Mouse (Mus musculus): ENCODE measurements around the gene Hmx2.

The Hmx2 gene

DNA sequence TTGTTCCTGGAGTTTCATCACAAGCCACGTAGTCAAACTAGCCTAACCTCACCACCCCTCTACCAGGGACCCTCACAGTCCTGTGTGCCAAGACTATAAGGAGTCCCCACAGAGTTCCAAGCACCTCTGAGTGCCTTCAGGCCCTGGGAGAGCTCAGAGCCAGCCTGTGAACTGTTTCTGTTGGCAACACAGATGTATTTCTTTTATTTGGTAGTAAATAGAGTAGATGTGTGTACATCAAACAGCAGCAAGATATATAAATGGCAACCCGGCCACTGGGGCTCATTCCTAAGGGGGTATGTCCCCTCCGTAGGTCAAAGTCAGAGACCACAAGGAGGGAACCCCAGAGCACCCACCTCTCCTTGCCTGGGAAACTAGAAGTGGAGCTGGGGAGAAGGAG, at the start of gene Hmx2:
Gene Hmx2 (plus strand): TSS at position 301 of the 400 bp plus-strand sequence.
- no peak for DNase-seq (ENCODE audit: low spot score in 2 of 2)

DNA sequence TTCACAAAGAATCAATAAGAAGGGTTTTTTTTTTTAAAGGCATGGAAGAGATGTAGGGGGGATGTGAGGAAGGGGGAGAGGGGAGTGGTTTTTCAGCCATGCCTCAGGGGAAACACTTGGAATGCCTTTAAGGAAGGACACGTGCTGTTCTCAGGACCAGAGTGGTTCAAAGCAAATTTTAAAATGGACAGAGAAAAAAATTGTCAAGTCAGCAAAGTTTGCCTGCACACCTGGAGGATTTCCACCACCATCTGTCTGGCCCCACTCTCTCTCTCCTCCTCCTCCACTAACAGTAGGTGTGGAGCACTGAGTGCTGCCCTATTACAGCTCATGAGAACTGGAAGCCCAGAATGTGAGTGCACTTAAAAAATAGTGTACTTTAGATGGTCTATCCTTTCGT, 44.8 kb upstream of the Hmx2 start:
- no peak for DNase-seq (ENCODE audit: low spot score in 2 of 2)

- DNase-seq (ENCODE audit: low spot score in 2 of 2): peak; percentile 46 to 76
These were observed 8.6 kb upstream of the Hmx2 start for GRCm38 (mm10) chr7:131539979-131540378.

DNA sequence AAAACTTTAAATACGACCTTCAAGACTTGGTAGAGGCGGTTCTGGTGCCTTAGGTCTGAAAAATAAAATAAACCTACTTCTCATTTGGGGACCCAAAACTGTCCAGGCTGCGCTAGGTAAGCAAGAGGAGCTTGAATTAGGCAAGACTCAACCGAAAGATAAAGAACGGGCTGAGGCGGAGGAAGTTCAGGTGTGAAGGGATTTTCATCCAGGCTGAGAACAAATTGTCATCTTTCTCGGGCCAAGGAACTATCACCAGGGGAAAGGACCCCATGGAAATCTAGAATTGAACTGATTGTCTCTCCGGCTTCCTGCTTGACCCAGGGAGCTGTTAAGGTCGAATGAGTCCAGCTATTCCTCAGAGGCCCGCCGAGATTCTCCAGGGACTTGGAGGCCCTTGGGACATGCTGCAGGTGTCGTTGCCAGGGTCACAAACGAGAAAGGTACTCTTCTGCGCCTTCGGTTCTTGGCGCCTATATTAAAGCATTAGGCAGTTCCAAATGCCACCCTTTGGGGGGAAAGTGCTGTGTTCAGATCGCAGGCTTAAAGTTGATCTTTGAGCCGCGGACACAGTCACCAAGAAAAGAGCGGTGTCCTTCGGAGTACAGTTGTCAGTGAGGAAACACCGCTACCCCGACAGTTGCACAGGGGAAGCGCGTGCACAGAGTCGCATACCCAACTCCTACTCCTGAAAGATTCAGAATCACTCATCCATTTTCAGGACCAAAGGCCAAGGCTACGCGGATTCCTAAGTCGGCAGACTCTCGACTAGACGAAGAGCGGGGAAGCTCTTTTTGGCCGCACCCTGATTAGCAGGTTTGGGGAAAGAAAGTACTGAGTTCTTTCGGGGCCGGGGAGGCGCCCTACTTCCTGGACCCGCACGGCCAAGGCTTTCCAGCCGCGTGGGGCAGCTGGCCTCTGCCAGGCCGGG, 7.1 kb upstream of the Hmx2 start:
- no peak for DNase-seq (ENCODE audit: low spot score in 2 of 2)

DNA sequence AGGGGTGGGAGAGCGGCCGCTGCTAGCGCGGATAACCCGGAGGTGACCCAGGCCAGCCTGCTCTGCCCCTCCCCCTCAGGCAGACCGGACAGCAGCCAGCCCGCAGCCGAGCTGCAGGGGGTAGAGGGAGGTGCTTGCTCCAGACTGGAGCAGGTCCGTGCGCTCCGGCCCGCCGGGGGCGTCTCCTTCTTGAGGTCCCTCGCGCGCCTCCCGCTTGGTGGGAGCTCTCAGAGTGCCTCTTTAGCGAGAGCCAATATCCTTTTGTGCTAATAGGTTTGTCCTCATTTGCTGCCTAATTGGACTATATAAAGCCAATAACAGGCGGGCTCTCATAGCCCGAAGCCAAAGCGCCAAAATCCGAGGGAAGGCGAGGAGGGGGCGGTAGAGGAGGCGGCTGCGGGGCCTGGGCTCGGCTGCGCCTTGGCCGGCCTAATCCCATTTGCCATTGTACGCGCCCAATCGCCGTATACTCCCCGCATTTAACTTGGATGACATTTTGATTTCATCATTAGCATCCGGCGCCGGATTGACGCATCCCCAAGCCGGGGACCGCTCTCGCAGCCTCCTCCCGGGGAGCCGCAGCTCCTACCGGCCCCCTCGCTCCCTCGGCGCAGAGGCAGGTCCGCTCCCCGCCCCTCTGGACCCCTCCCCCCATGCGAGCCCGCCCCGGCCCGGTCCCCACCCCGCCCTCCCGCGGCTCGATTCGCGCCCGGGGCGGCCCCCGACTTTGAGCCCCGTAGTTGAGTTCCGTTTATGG, 6.3 kb upstream of the Hmx2 start, which contains the start of gene Hmx3:
Gene Hmx3 (plus strand): TSS at position 753 of the 757 bp plus-strand sequence.
- no peak for DNase-seq (ENCODE audit: low spot score in 2 of 2)

DNA sequence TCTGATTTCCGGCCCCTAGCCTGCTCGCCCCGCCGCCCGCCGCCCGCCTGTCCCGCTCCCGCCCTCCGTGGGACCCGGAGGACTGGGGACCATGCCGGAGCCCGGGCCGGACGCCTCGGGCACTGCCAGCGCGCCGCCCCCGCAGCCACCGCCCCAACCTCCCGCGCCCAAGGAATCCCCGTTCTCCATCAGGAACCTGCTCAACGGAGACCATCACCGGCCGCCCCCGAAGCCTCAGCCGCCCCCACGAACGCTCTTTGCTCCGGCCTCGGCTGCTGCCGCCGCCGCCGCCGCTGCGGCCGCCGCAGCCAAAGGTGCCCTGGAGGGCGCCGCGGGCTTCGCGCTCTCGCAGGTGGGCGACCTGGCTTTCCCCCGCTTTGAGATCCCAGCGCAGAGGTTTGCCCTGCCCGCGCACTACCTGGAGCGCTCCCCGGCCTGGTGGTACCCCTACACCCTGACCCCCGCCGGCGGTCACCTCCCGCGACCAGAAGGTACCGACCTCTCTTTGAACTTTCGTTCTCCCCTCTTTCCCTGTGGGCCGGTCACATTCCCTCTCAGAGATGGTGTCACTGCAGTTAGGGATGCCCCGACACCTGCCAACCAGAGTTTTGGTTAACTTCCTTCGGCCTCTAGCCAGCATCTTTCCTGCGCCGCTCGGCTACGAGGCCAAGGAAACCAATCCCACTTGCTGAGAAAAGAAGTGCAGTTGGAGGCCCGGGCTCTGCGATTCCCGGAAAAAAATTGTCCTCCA, 5.5 kb upstream of the Hmx2 start:
- DNase-seq (ENCODE audit: low spot score in 2 of 2): no peak

- no peak for DNase-seq (ENCODE audit: low spot score in 2 of 2)
These were observed 4.7 kb upstream of the Hmx2 start for GRCm38 (mm10) chr7:131543623-131544481.

DNA sequence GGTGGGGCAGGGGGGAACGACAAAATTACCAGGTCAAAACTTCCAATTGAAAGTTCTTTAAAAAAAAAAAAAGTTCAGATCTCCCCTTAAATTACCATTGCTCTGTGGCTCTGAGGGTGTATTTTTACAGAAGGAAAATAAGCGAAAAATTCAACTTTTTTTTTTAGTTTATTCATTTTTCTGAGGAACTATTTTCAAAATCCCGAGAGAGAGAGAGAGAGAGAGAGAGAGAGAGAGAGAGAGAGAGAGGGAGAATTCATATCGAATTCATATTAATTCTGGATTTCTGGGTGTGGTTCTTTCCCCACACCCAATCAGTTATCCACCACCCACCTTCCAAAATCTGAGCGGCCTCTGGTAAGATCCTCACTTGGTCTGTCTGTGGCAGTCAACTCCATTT, 3.7 kb upstream of the Hmx2 start:
- DNase-seq (ENCODE audit: low spot score in 2 of 2): no peak

DNA sequence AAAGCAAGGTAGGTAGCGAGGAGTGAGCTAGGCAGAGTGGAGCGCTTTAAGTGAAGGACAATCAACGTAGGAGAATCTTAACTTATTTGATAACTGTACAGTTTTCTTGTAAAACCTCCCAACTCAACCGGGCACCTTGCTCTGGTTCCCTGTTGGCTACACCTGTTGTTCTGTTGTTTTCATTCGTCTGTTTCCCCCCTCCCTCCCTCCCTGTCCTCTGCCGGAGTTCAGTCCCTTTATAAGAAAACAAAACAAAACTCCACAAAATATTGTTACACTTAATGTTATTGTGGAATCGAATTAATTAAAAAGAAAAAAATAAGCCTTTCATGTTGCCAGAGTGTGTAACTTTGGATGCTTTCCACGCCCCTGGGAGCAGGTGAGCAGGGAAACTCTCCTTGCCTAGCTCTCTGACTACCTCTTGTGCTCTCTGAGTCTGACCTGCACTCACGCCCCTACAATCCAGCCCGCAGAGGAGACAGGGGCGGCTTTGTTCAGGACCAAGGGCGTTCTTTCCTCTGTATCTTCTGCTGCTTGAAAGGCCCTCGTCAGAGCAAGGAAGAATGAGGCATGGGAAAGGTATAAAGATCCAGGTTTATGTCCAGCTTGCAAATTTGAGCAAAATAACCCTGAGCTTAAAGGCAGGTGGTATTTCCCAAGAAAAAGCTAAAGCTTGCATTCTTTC, 2.7 kb upstream of the Hmx2 start:
- no peak for DNase-seq (ENCODE audit: low spot score in 2 of 2)

- DNase-seq (ENCODE audit: low spot score in 2 of 2): no peak
These were observed 2.1 kb upstream of the Hmx2 start for GRCm38 (mm10) chr7:131546423-131546822.

- no peak for DNase-seq (ENCODE audit: low spot score in 2 of 2)
These were observed 1.1 kb upstream of the Hmx2 start for GRCm38 (mm10) chr7:131547481-131547880.

GRCm38 (mm10) chr7:131551471-131551870, 2.9 kb downstream of the Hmx2 start:
- DNase-seq (ENCODE audit: low spot score in 2 of 2): no peak

- DNase-seq (ENCODE audit: low spot score in 2 of 2): no peak
These were observed 3.6 kb downstream of the Hmx2 start for GRCm38 (mm10) chr7:131551931-131552741.

- no peak for DNase-seq (ENCODE audit: low spot score in 2 of 2)
These were observed 4.2 kb downstream of the Hmx2 start for GRCm38 (mm10) chr7:131552781-131553180.

- DNase-seq (ENCODE audit: low spot score in 2 of 2): no peak
These were observed 5.2 kb downstream of the Hmx2 start for GRCm38 (mm10) chr7:131553771-131554175.

DNA sequence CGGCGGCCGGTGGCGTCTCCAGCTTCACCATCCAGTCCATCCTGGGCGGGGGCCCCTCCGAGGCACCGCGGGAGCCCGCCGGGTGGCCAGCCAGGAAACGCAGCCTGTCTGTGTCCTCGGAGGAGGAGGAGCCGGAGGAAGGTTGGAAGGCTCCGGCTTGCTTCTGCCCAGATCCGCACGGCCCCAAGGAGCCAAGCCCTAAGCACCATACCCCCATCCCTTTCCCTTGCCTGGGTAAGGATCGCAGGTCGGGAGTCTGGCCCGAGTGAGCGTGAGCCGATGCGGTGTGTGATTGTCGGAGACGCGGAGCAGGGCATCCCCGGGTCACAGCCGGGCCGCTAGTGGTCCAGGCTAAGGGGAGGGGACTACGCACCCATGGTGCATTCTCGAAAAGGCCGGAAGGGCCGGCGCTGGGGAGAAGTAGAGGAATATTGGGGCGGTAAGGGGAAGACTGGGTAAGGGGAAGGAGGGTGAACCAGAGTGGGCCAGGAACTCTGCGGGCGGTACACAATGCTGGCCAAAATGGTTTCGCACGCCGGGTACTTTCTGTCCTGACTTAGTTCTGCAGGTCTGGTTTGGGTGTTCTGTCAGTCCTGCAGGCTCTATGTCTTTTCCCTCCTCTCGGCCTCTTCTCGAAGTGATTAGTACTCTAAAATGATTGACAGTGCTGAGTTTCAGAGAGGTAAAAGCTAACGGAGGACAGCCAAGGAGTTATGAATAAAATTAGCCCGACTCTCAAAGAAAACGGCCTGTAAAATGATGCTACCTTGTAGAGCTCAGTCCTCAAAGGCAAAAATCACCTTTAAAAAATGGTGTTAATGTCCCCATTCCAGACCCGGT, 6.0 kb downstream of the Hmx2 start:
- DNase-seq (ENCODE audit: low spot score in 2 of 2): no peak

GRCm38 (mm10) chr7:131555301-131556081, 6.9 kb downstream of the Hmx2 start:
- no peak for DNase-seq (ENCODE audit: low spot score in 2 of 2)

DNA sequence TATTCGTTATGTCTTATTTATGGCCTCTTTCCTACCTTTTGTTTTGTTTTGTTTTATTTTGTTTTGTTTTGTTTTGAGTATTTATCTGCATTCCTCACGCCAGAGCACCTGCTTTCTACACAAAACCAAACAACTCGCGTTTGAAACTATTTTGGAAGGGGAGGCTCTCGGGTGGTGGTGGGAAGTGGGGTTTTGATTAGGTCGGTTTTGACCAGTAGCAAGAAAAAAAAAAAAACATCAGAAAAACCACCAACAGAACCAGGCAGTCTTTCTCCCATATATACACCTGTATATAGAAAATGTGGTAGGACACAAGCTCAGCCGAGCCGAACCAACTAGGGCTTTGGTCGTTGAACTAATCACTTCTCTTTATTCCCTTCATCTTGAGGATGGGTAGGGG, 7.5 kb downstream of the Hmx2 start:
- no peak for DNase-seq (ENCODE audit: low spot score in 2 of 2)
